Mouse (Mus musculus): ENCODE results near the gene Coq9.

GRCm38 (mm10) chr8:94828284-94828683 is 9.8 kb upstream of the Coq9 start:
- TF ChIP-seq POLR2A (IDR thresholded peaks at IDR 0.05; ENCODE audit: borderline replicate concordance, extremely low read depth, insufficient read depth, insufficient read length, poor library complexity, severe bottlenecking): no peak
- no peak for TF ChIP-seq CTCF (IDR thresholded peaks at IDR 0.05; ENCODE audit: borderline replicate concordance, extremely low read depth, insufficient read depth, insufficient read length)
